Mouse (Mus musculus) midbrain, embryonic 11.5 days (tissue): ENCODE measurements around the gene Arl15. TPM values are rescaled to one million over a fixed set of nuclear protein-coding genes. Genes with fewer than 3 reads are reported as not detected.

Experiments
- ATAC-seq: fragments of 200-750 bp; cut with Nextera tagmentation; 2 replicates; pipeline ENCODE4 v1.8.0; 2017; ENCODE audit warnings: moderate TSS enrichment, moderate library complexity; ENCODE audit not compliant: low FRiP score
- DNase-seq: peaks from one replicate; pipeline ENCODE4 v3.0.0; 2015; ENCODE audit warnings: low spot score; ENCODE audit errors: missing footprints
- H3K27ac ChIP-seq: fragments of 300-500 bp; sonication (generic); 2 replicates; pipeline ENCODE4 v1.5.1; 2014; ENCODE audit warnings: low read depth, low read length
- H3K27me3 ChIP-seq: fragments of 300-500 bp; sonication (generic); 2 replicates; pipeline ENCODE4 v1.6.1; 2014; ENCODE audit warnings: mild to moderate bottlenecking, low read length, moderate library complexity, mixed read lengths; ENCODE audit not compliant: control insufficient read depth, insufficient read depth
- H3K36me3 ChIP-seq: fragments of 300-500 bp; sonication (generic); 2 replicates; pipeline ENCODE4 v1.6.1; 2014; ENCODE audit warnings: mild to moderate bottlenecking, low read length, moderate library complexity, mixed read lengths; ENCODE audit not compliant: control insufficient read depth, insufficient read depth
- H3K4me1 ChIP-seq: fragments of 300-500 bp; sonication (generic); 2 replicates; pipeline ENCODE4 v1.6.1; 2014; ENCODE audit warnings: low read length; ENCODE audit not compliant: control insufficient read depth, insufficient read depth
- H3K4me2 ChIP-seq: fragments of 300-500 bp; sonication (generic); 2 replicates; pipeline ENCODE4 v1.6.1; 2014; ENCODE audit warnings: mild to moderate bottlenecking, moderate library complexity
- H3K4me3 ChIP-seq: fragments of 300-500 bp; sonication (generic); 2 replicates; pipeline ENCODE4 v1.5.1; 2014; ENCODE audit warnings: low read depth, low read length
- H3K9ac ChIP-seq: fragments of 300-500 bp; sonication (generic); 2 replicates; pipeline ENCODE4 v1.6.1; 2014; ENCODE audit warnings: low read length
- H3K9me3 ChIP-seq: fragments of 300-500 bp; sonication (generic); 2 replicates; pipeline ENCODE4 v1.6.1; 2016; ENCODE audit warnings: low read length; ENCODE audit not compliant: control insufficient read depth
- WGBS: fragments of 180-500 bp; shearing (Covaris S2); extraction: QIAGEN DNeasy Blood & Tissue Kit; methylation state at CpG from one replicate; pipeline ENCODE4 v1.1.7; 2014; 5-methylcytosine and 5-hydroxymethylcytosine counted together
- polyA plus RNA-seq: library from polyadenylated mRNA; unstranded; fragments of >200 nt; fragmentation: Nextera tagmentation; extraction: Ambion mirVana; gene quantifications from 2 replicates; pipeline ENCODE4 v1.2.1, GENCODE M21; 2014

The Arl15 gene
- polyA plus RNA-seq, 1 experiment from 2014 or later, result 13.6 TPM

GRCm38 (mm10) chr13:114083570-114084138 is 289.3 kb downstream of the Arl15 start:
- H3K4me2 ChIP-seq, result no peak overlapping the region
- H3K9ac ChIP-seq, result no peak overlapping the region
- no peaks in the 10 kb centered on the region for H3K36me3 ChIP-seq
- no peak overlapping the region for H3K27ac ChIP-seq
- no peaks in the 10 kb centered on the region for H3K27me3 ChIP-seq
- no peak for ATAC-seq
- no peaks in the 10 kb centered on the region; the same call in 1 of the 2 replicates for H3K4me1 ChIP-seq
- H3K9me3 ChIP-seq, result no peaks in the 10 kb centered on the region
- peak; percentile 57 for DNase-seq
- H3K4me3 ChIP-seq, result no peak overlapping the region
- 92% methylated on average over 3 of the region's 3 CpGs for WGBS

- Histone ChIP-seq H3K4me3 (no peak overlapping the region), H3K4me2 (no peak overlapping the region), H3K36me3 (no peaks in the 10 kb centered on the region), H3K27ac (no peak overlapping the region), H3K4me1 (no peaks in the 10 kb centered on the region; the same call in 1 of the 2 replicates), H3K9ac (no peak overlapping the region), H3K9me3 (no peaks in the 10 kb centered on the region), H3K27me3 (no peaks in the 10 kb centered on the region)
- 84% methylated on average over 8 of the region's 8 CpGs for WGBS
- no peak for ATAC-seq
- DNase-seq, result peak; percentile 56
Observed at GRCm38 (mm10) chr13:114085442-114085841, 291.1 kb downstream of the Arl15 start.

GRCm38 (mm10) chr13:114086325-114086724 is 292.0 kb downstream of the Arl15 start:
- ATAC-seq (no peak), DNase-seq (peak; percentile 10)
- no peak overlapping the region for H3K4me3 ChIP-seq
- no peaks in the 10 kb centered on the region; the same call in 1 of the 2 replicates for H3K4me1 ChIP-seq
- H3K4me2 ChIP-seq, result no peak overlapping the region
- H3K36me3 ChIP-seq, result no peaks in the 10 kb centered on the region
- no peak overlapping the region for H3K9ac ChIP-seq
- 82% methylated on average over 5 of the region's 5 CpGs for WGBS
- H3K27ac ChIP-seq, result no peak overlapping the region
- H3K27me3 ChIP-seq, result no peaks in the 10 kb centered on the region
- H3K9me3 ChIP-seq, result no peaks in the 10 kb centered on the region

GRCm38 (mm10) chr13:114086801-114087200 is 292.5 kb downstream of the Arl15 start:
- DNase-seq (peak; percentile 44), ATAC-seq (no peak)
- Histone ChIP-seq H3K9me3 (no peaks in the 10 kb centered on the region), H3K9ac (no peak overlapping the region), H3K4me3 (no peak overlapping the region), H3K27ac (no peak overlapping the region), H3K36me3 (no peaks in the 10 kb centered on the region), H3K4me1 (no peaks in the 10 kb centered on the region; the same call in 1 of the 2 replicates), H3K27me3 (no peaks in the 10 kb centered on the region), H3K4me2 (no peak overlapping the region)
- WGBS, result 94% methylated on average over 5 of the region's 5 CpGs

- Histone ChIP-seq H3K4me2 (no peak overlapping the region), H3K9ac (no peak overlapping the region), H3K27ac (no peak overlapping the region), H3K27me3 (no peaks in the 10 kb centered on the region), H3K4me3 (no peak overlapping the region), H3K9me3 (no peaks in the 10 kb centered on the region), H3K4me1 (no peaks in the 10 kb centered on the region; the same call in 1 of the 2 replicates), H3K36me3 (no peaks in the 10 kb centered on the region)
- WGBS, result 91% methylated on average over 10 of the region's 10 CpGs
- ATAC-seq, result no peak
- peak; percentile 2 for DNase-seq
Observed at GRCm38 (mm10) chr13:114087696-114088465, 293.6 kb downstream of the Arl15 start.

- Histone ChIP-seq H3K4me2 (no peak overlapping the region), H3K9ac (no peak overlapping the region), H3K27ac (no peak overlapping the region), H3K27me3 (no peaks in the 10 kb centered on the region), H3K4me1 (no peaks in the 10 kb centered on the region), H3K4me3 (no peak overlapping the region), H3K9me3 (no peaks in the 10 kb centered on the region), H3K36me3 (no peaks in the 10 kb centered on the region)
- DNase-seq (peak; percentile 49), ATAC-seq (no peak)
- 91% methylated on average over 6 of the region's 6 CpGs for WGBS
Observed at GRCm38 (mm10) chr13:114090786-114091185, 296.5 kb downstream of the Arl15 start.

- Histone ChIP-seq H3K4me3 (no peak overlapping the region), H3K27me3 (no peaks in the 10 kb centered on the region), H3K27ac (no peak overlapping the region), H3K9me3 (no peaks in the 10 kb centered on the region), H3K36me3 (no peaks in the 10 kb centered on the region), H3K4me1 (no peaks in the 10 kb centered on the region), H3K9ac (no peak overlapping the region), H3K4me2 (no peak overlapping the region)
- ATAC-seq (no peak), DNase-seq (no peak)
- 75% methylated on average over 9 of the region's 9 CpGs for whole genome bisulfite sequencing
Observed at GRCm38 (mm10) chr13:114091231-114091630, 296.9 kb downstream of the Arl15 start.

GRCm38 (mm10) chr13:114094151-114094875 is 300.0 kb downstream of the Arl15 start:
- Histone ChIP-seq H3K9me3 (no peaks in the 10 kb centered on the region), H3K27me3 (no peaks in the 10 kb centered on the region), H3K36me3 (no peaks in the 10 kb centered on the region), H3K4me1 (no peaks in the 10 kb centered on the region), H3K27ac (no peak overlapping the region), H3K4me3 (no peak overlapping the region), H3K4me2 (no peak overlapping the region), H3K9ac (no peak overlapping the region)
- WGBS, result 93% methylated on average over 7 of the region's 7 CpGs
- ATAC-seq, result no peak
- peak; percentile 62 for DNase-seq

- no peaks in the 10 kb centered on the region for H3K36me3 ChIP-seq
- H3K4me1 ChIP-seq, result no peaks in the 10 kb centered on the region
- H3K27ac ChIP-seq, result no peak overlapping the region
- no peaks in the 10 kb centered on the region for H3K27me3 ChIP-seq
- H3K9ac ChIP-seq, result no peak overlapping the region
- WGBS, result 90% methylated on average over 4 of the region's 4 CpGs
- no peak for ATAC-seq
- H3K4me2 ChIP-seq, result no peak overlapping the region
- no peak overlapping the region for H3K4me3 ChIP-seq
- no peaks in the 10 kb centered on the region for H3K9me3 ChIP-seq
- no peak for DNase-seq
Observed at GRCm38 (mm10) chr13:114095440-114095839, 301.1 kb downstream of the Arl15 start.
